Mouse (Mus musculus) G1E (cell line): ENCODE measurements around the gene 3110009E18Rik.

ENCODE experiments used
- CTCF ChIP-seq: IDR thresholded peaks from 2 replicates; pipeline ENCODE4 v1.5.1; 2012; ENCODE audit warnings: low read depth, low read length, inconsistent platforms, mixed read lengths
- GATA1 ChIP-seq: IDR thresholded peaks from 2 replicates; pipeline ENCODE4 v1.6.1; 2012; ENCODE audit warnings: borderline replicate concordance, low read length, inconsistent platforms, mixed read lengths
- GATA2 ChIP-seq: IDR thresholded peaks from 2 replicates; pipeline ENCODE4 v1.6.1; 2012; ENCODE audit warnings: low read depth, low read length, inconsistent platforms, borderline replicate concordance
- POLR2AphosphoS5 ChIP-seq: IDR thresholded peaks from 2 replicates; pipeline ENCODE4 v1.6.1; 2012; ENCODE audit warnings: low read depth, low read length, inconsistent platforms; ENCODE audit not compliant: insufficient replicate concordance
- TAL1 ChIP-seq: conservative IDR thresholded peaks from 2 replicates; pipeline ENCODE4 v1.6.1; 2012; ENCODE audit warnings: low read depth, low read length, inconsistent platforms, mixed read lengths

GRCm38 (mm10) chr1:120116106-120116505 lies 4.9 kb upstream of the 3110009E18Rik start:
- TF ChIP-seq CTCF (no peak), GATA1 (no peak), TAL1 (no peak), POLR2AphosphoS5 (no peak), GATA2 (no peak)
